In genomic region chr5:23511456-23511855, GRCm38 (mm10) we compare ENCODE assay signal across 22 mouse cellular contexts.
DNase-seq lines count a peak whose midpoint lies in the region; ATAC-seq and TF ChIP-seq lines count a peak whose summit lies in the region.
"Had no signal": no experiment of that assay in that cellular context is flagged by ENCODE, and none has a peak within 500 bp of the region (broad histone marks: within the 10 kb centered on the region; RNA-seq: fewer than 3 reads in every experiment).

No protein-coding gene starts in this region.

- no peak for TF ChIP-seq CTCF in stomach, postnatal 0 days (IDR thresholded peaks at IDR 0.05; ENCODE audit: low read depth)

- ATAC-seq in heart, embryonic 12.5 days (ENCODE audit: insufficient number of reproducible peaks, low FRiP score): no peak
- ATAC-seq in erythroid progenitor cell, adult 5-6 weeks (replicated peaks; ENCODE audit: low FRiP score, poor library complexity, severe bottlenecking): 0 out of 2 replicates have a peak, but pooled peaks have one; percentile 25
- no peak for ATAC-seq in stomach, postnatal 0 days (ENCODE audit: low FRiP score, low TSS enrichment)
- no peak for ATAC-seq in CD4-positive, CD25-positive, alpha-beta regulatory T cell, adult 4 months
- ATAC-seq: activated CD4-positive, CD25-positive, alpha-beta regulatory T cell, adult 4 months; Patski had no signal

- H3K9ac ChIP-seq in heart, embryonic 12.5 days: no peak overlapping the region
- H3K9ac ChIP-seq in stomach, postnatal 0 days (ENCODE audit: low read length): no peak overlapping the region

- 92% methylated on average over 5 of the region's 5 CpGs for WGBS in heart, embryonic 10.5 days
- WGBS in heart, embryonic 12.5 days: 95% methylated on average over 5 of the region's 5 CpGs
- 95% methylated on average over 5 of the region's 5 CpGs for WGBS in stomach, postnatal 0 days

- H3K36me3 ChIP-seq in heart, embryonic 10.5 days: peaks cover 72% of the 10 kb centered on the region
- H3K36me3 ChIP-seq in heart, embryonic 12.5 days: peaks cover 77% of the 10 kb centered on the region
- H3K36me3 ChIP-seq in stomach, postnatal 0 days (ENCODE audit: control insufficient read depth, insufficient read depth, low read length): peaks cover 4% of the 10 kb centered on the region; the same call in 1 of the 2 replicates

- DNase-seq in heart, adult 11 months: peak; percentile 80
- no peak for DNase-seq in heart, adult 18-20 months
- peak; percentile 54 for DNase-seq in heart, embryonic 10.5 days (ENCODE audit: low spot score)
- DNase-seq in stomach, postnatal 0 days (ENCODE audit: low spot score): peak; percentile 11
- DNase-seq in thymus, postnatal 4 days: no peak
- DNase-seq: adrenal gland, adult 2 months; adrenal gland, adult 8-10 months; adrenal gland, postnatal 10 days; adrenal gland, postnatal 14 days; adrenal gland, postnatal 25 days; adrenal gland, postnatal 36 days; B cell, adult 2 months; cerebellum, adult 11 months; cerebellum, adult 11-12 months; cerebellum, adult 18-20 months had no signal

- H3K9me3 ChIP-seq in heart, embryonic 10.5 days: no peaks in the 10 kb centered on the region
- H3K9me3 ChIP-seq in heart, embryonic 12.5 days (replicated peaks): no peaks in the 10 kb centered on the region
- no peaks in the 10 kb centered on the region for H3K9me3 ChIP-seq in stomach, postnatal 0 days (ENCODE audit: control insufficient read depth, low read length)
- H3K9me3 ChIP-seq: G1E had no signal

- H3K4me3 ChIP-seq in heart, embryonic 10.5 days: no peak overlapping the region
- H3K4me3 ChIP-seq in heart, embryonic 12.5 days: no peak overlapping the region
- no peak overlapping the region for H3K4me3 ChIP-seq in stomach, postnatal 0 days (ENCODE audit: low read depth, low read length)

- TF ChIP-seq EP300 in stomach, postnatal 0 days (optimal IDR thresholded peaks at IDR 0.05): no peak

- H3K27me3 ChIP-seq in heart, embryonic 10.5 days (ENCODE audit: insufficient read depth, poor library complexity, severe bottlenecking): no peaks in the 10 kb centered on the region
- no peaks in the 10 kb centered on the region for H3K27me3 ChIP-seq in heart, embryonic 12.5 days (replicated peaks)
- no peaks in the 10 kb centered on the region for H3K27me3 ChIP-seq in stomach, postnatal 0 days (ENCODE audit: control insufficient read depth, insufficient read depth, low read length)
- H3K27me3 ChIP-seq: CH12.LX, Patski had no signal

- H3K4me2 ChIP-seq in heart, embryonic 12.5 days: no peak overlapping the region
- H3K4me2 ChIP-seq in stomach, postnatal 0 days (replicated peaks; ENCODE audit: low read depth): no peak overlapping the region

- H3K4me1 ChIP-seq in heart, embryonic 10.5 days: no peaks in the 10 kb centered on the region
- H3K4me1 ChIP-seq in heart, embryonic 12.5 days (replicated peaks): no peaks in the 10 kb centered on the region
- H3K4me1 ChIP-seq in stomach, postnatal 0 days (replicated peaks; ENCODE audit: control insufficient read depth, insufficient read depth): no peaks in the 10 kb centered on the region

- no peak overlapping the region for H3K27ac ChIP-seq in heart, embryonic 10.5 days
- H3K27ac ChIP-seq in heart, embryonic 12.5 days (ENCODE audit: poor library complexity, severe bottlenecking): no peak overlapping the region
- H3K27ac ChIP-seq in stomach, postnatal 0 days (replicated peaks): no peak overlapping the region

Comparison
In these comparisons a context has a peak if more than half of its experiments do, and no peak if none do; other contexts are left out.
1. DNase-seq: peak in heart, adult 11 months (single experiment), heart, embryonic 10.5 days (single experiment) and stomach, postnatal 0 days (single experiment); none in heart, adult 18-20 months (0 of 2) and thymus, postnatal 4 days (single experiment).